Mouse (Mus musculus): ENCODE measurements at regions not wholly inside any gene's neighbourhood (a gene's known extent, or its start where the extent isn't known, plus 50 kb on each side); places are given as distances from the start of the nearest gene placed in this dataset.
"Not testable (repeated sequence)": the region's sequence is repeated elsewhere in the genome, so short reads cannot be mapped to it uniquely, and the experiment has no call there.

DNA sequence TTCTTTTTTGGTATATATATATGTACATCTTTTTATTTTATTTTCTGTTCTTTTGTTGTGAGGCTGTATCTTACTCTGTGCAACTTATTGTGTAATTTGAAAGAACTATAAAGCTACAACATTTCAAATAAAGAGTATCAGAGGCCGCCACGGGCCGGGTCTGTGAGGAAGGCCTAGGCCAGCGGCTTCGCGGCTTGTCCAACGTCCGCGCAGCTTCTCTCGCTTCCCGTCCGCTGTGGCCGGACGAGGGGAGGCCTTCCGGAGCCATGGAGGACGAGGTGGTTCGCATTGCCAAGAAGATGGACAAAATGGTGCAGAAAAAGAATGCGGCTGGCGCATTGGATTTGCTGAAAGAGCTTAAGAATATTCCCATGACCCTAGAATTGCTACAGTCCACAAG lies 167.4 kb downstream of the Kif21a start:
- 97% methylated on average over 19 of the region's 19 CpGs for WGBS
- not testable (repeated sequence) for H3K36me3 ChIP-seq; H3K4me1 ChIP-seq; H3K9me3 ChIP-seq; H3K4me2 ChIP-seq (replicated peaks); H3K4me3 ChIP-seq; H3K27ac ChIP-seq; ATAC-seq (ENCODE audit: low FRiP score, low read depth); H3K27me3 ChIP-seq (replicated peaks); H3K9ac ChIP-seq

DNA sequence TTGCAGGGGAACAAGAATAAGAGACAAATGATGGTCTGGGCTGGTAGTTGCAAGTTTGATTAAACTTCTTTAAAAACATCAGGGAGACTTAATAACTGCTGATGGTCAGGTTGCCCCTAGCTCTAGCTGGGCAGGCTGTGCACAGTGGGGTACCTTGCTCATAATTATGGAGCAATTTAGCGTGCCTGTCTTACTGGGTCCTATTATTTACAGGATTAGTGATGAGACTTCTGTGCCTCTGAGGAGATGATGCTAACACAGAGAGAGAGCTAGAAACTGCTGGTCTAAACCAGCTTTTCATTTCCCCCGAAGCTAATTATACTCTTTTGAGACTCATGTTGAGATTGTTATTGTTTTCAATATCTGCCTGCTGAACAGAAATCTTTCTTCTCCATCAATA lies 180.3 kb downstream of the Kif21a start:
- H3K27me3 ChIP-seq (replicated peaks), result no peaks in the 10 kb centered on the region
- no peak overlapping the region for H3K4me2 ChIP-seq (replicated peaks)
- WGBS, result 59% methylated on average over 2 of the region's 2 CpGs
- ATAC-seq (ENCODE audit: low FRiP score, low read depth), result no peak
- H3K36me3 ChIP-seq, result no peaks in the 10 kb centered on the region
- H3K27ac ChIP-seq, result no peak overlapping the region
- no peaks in the 10 kb centered on the region for H3K4me1 ChIP-seq
- H3K4me3 ChIP-seq, result no peak overlapping the region
- H3K9me3 ChIP-seq, result no peaks in the 10 kb centered on the region
- H3K9ac ChIP-seq, result no peak overlapping the region

DNA sequence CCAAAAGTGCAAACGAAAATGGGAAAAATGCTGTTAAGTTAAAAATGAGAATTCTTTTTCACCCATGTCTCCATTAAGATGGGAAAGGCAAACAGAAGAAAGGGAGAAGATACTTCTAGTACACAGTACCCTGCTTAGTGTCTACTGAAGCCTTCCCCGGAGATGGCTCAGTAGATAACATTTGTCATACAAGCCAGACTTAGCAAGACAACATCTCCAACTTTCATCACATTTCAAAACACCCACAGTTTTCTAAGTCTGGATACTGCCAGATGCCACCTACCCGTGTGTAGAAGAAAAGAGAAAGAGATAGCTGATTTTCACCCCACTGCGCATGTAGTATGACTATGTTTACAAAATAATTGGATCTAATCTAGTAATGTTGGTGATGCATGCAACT lies 174.5 kb upstream of the Cpne8 start:
- not testable (repeated sequence) for H3K9ac ChIP-seq; H3K4me2 ChIP-seq (replicated peaks); H3K27ac ChIP-seq; H3K4me1 ChIP-seq; ATAC-seq (ENCODE audit: low FRiP score, low read depth); H3K36me3 ChIP-seq; H3K4me3 ChIP-seq; H3K27me3 ChIP-seq (replicated peaks); H3K9me3 ChIP-seq
- WGBS, result 97% methylated on average over 1 of the region's 4 CpGs

DNA sequence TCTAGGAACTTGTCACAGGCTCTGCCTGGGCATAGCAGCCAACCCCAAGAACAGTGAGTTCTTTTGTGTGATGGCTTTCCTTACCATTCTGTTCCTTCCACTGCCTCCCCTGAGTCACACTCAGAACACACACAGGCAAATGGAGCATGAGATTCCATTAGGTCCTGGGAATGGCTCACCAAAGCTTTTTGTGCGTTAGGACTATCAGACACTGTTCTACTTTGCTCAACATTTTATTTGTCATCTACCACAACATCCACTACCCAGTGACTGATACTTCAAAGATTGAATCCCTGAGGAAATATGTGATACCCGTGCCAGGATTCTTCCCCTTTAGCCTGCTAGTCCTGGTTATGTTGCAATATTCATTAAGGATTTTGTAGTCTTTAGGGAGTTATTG lies 172.8 kb upstream of the Cpne8 start:
- 90% methylated on average over 2 of the region's 2 CpGs for WGBS
- no peaks in the 10 kb centered on the region for H3K9me3 ChIP-seq
- H3K4me3 ChIP-seq, result no peak overlapping the region
- H3K27me3 ChIP-seq (replicated peaks), result no peaks in the 10 kb centered on the region
- no peaks in the 10 kb centered on the region for H3K4me1 ChIP-seq
- H3K27ac ChIP-seq, result no peak overlapping the region
- H3K36me3 ChIP-seq, result no peaks in the 10 kb centered on the region
- no peak overlapping the region for H3K9ac ChIP-seq
- no peak overlapping the region for H3K4me2 ChIP-seq (replicated peaks)
- no peak for ATAC-seq (ENCODE audit: low FRiP score, low read depth)

DNA sequence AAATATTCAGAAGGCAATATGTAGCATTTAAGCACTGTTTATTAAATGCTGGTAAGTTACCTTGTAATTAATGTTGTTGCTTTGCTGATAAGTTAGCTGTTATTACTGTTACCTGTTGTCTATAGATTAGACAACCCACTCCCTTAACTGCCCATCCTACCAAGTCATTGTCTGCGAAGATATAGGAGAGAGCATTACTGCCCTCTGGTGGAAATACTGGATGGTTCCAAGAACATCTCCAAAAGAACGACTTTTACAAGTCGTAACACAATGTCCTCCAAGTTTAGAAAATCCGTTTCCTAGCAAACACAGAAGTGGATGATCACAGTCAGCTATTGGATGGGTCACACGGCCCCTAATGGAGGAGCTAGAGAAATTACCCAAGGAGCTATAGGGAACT lies 162.2 kb upstream of the Cpne8 start:
- H3K4me3 ChIP-seq, result no peak overlapping the region
- no peak for ATAC-seq (ENCODE audit: low FRiP score, low read depth)

DNA sequence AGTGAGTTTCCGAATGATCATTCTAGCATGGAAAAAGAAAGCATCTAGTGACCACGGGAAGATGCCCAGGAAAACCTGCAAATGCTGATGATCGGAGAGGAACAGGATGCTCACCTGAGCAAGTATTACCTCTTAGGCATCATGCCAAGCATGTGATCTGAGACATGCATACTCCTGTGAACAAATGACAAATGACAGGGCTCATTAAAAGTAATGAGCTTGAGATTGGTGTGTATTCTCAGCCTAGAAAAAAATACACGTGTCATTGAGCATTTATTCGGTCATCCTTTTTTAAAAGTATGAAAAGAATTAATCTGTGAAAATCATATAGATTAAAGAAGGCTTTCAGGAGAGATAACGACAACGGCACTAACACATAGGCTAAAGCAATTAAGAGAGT lies 156.4 kb upstream of the Cpne8 start:
- WGBS, result 85% methylated on average over 7 of the region's 7 CpGs
- Histone ChIP-seq H3K9ac (no peak overlapping the region), H3K36me3 (no peaks in the 10 kb centered on the region), H3K4me2 (replicated peaks) (no peak overlapping the region), H3K27me3 (replicated peaks) (no peaks in the 10 kb centered on the region), H3K4me3 (no peak overlapping the region), H3K27ac (no peak overlapping the region), H3K4me1 (no peaks in the 10 kb centered on the region), H3K9me3 (peaks cover 7% of the 10 kb centered on the region; the same call in 1 of the 2 replicates)
- no peak for ATAC-seq (ENCODE audit: low FRiP score, low read depth)

More for the DNA sequence above, 162.2 kb upstream of the Cpne8 start:
- Histone ChIP-seq H3K36me3 (no peaks in the 10 kb centered on the region), H3K9ac (no peak overlapping the region), H3K9me3 (no peaks in the 10 kb centered on the region), H3K27ac (no peak overlapping the region), H3K27me3 (replicated peaks) (no peaks in the 10 kb centered on the region), H3K4me1 (no peaks in the 10 kb centered on the region), H3K4me2 (replicated peaks) (no peak overlapping the region)
- 30% methylated on average over 5 of the region's 5 CpGs for WGBS

DNA sequence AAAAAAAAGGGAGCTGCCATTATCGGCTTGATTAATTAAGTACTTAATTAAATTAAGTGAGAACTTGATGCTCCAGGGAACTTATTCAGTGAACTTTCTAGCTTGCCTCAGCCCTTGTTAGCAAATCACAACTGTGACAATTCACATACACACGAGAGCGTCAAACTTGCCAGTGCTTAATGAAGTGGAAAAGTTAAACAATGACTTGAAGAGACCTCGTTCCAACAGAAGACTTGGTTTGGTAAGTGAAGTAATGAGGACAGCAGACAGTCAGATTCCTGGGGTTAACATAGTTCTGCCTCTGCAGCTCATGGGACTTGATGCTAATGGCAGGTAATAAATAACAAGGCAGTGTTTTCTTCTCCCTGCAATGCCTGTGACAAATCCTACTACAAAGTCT lies 148.6 kb upstream of the Cpne8 start:
- peaks cover 7% of the 10 kb centered on the region; the same call in 1 of the 2 replicates for H3K9me3 ChIP-seq
- no peaks in the 10 kb centered on the region for H3K4me1 ChIP-seq
- H3K9ac ChIP-seq, result no peak overlapping the region
- no peak overlapping the region for H3K4me3 ChIP-seq
- no peaks in the 10 kb centered on the region for H3K27me3 ChIP-seq (replicated peaks)
- no peak overlapping the region for H3K4me2 ChIP-seq (replicated peaks)
- 5% methylated on average over 4 of the region's 4 CpGs for WGBS
- no peaks in the 10 kb centered on the region for H3K36me3 ChIP-seq
- H3K27ac ChIP-seq, result no peak overlapping the region
- ATAC-seq (ENCODE audit: low FRiP score, low read depth), result peak; percentile 89

DNA sequence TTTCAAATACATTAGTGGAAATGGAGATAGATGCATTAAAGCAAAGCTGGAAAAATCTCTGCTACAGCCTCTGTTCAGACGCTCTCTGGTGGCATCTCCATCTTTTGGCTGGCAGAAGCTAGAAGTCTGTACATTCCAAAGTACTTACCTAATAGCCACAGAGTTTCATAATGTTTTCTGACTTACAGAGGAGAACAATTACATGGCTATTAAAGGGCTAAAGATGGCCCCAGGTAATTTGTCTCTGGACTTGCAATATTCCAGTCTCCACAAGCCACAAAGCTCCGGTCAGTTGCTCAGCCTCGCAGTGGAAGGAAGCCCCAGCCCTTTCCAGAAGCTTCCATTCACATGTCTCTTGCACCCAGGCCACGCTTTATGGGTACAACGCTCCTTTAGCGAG lies 143.1 kb upstream of the Cpne8 start:
- Histone ChIP-seq H3K36me3 (no peaks in the 10 kb centered on the region), H3K27me3 (replicated peaks) (no peaks in the 10 kb centered on the region), H3K9me3 (no peaks in the 10 kb centered on the region), H3K27ac (no peak overlapping the region), H3K4me3 (no peak overlapping the region), H3K9ac (no peak overlapping the region), H3K4me1 (peaks cover 10% of the 10 kb centered on the region; the same call in 1 of the 2 replicates), H3K4me2 (replicated peaks) (no peak overlapping the region)
- ATAC-seq (ENCODE audit: low FRiP score, low read depth), result no peak
- WGBS, result 91% methylated on average over 6 of the region's 6 CpGs

DNA sequence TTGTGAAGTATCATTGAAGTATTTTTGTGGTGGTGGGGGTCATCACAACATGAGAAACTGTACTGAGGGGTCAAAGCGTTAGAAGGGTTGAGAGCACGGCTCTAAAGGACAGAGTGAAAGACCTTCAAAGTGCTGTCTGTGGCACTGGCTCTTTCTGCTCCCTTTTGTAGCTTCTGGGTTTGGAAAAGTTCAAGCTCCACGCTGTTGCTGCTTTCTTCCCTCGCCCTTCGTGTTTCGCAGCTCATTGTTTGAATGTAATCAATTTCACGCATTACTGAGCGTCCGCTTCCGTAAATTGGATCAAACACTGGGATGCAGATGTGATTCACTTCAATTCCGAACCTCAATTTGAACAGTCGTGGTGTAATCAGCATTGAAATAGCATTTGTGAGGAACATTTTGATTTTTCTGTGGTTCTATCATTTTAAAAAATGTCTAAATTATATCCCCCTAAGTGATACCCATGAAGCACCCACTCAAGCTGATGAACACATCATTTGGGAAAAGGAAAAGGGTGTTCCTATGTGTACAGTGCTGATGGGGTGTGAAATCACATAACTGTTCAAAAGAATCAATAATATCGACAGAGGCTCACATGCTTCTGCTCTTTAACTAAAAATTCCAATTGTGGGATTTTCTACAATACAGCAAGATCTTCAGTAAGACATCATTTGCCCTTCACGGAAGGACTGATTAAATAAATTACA lies 140.9 kb upstream of the Cpne8 start:
- H3K27ac ChIP-seq, result no peak overlapping the region
- no peaks in the 10 kb centered on the region for H3K36me3 ChIP-seq
- 28% methylated on average over 14 of the region's 14 CpGs for WGBS
- 0 out of 2 replicates have a peak overlapping the region, but pooled peaks have one; percentile 31 for H3K4me2 ChIP-seq (replicated peaks)
- H3K4me1 ChIP-seq, result peaks cover 10% of the 10 kb centered on the region; the same call in 1 of the 2 replicates
- H3K9ac ChIP-seq, result no peak overlapping the region
- ATAC-seq (ENCODE audit: low FRiP score, low read depth), result peak; percentile 58; the same call in 1 of the 2 replicates
- no peaks in the 10 kb centered on the region for H3K27me3 ChIP-seq (replicated peaks)
- no peaks in the 10 kb centered on the region for H3K9me3 ChIP-seq
- no peak overlapping the region for H3K4me3 ChIP-seq

DNA sequence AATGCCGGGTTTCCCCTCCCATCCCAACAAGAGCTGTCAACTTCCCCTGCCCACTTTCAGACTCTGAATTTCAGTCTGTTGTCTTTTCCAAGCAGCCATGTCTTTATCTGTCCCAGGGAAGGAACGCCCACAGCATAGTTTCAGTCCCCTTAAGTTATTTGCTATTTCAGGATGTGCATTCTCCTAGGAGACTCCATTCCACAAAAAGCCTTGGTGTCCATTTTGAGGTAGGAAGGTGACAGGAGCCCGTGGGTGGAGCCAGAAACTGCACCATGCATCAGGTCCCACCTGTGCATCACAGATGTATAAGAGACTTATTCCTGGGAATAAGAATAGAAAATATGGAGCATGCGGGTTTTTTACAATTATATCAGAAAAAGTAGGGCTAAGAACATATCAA lies 138.9 kb upstream of the Cpne8 start:
- Histone ChIP-seq H3K4me1 (peaks cover 10% of the 10 kb centered on the region; the same call in 1 of the 2 replicates), H3K9ac (no peak overlapping the region), H3K27me3 (replicated peaks) (no peaks in the 10 kb centered on the region), H3K4me2 (replicated peaks) (no peak overlapping the region), H3K4me3 (no peak overlapping the region), H3K9me3 (no peaks in the 10 kb centered on the region), H3K36me3 (no peaks in the 10 kb centered on the region), H3K27ac (no peak overlapping the region)
- ATAC-seq (ENCODE audit: low FRiP score, low read depth), result no peak
- 85% methylated on average over 4 of the region's 4 CpGs for WGBS

DNA sequence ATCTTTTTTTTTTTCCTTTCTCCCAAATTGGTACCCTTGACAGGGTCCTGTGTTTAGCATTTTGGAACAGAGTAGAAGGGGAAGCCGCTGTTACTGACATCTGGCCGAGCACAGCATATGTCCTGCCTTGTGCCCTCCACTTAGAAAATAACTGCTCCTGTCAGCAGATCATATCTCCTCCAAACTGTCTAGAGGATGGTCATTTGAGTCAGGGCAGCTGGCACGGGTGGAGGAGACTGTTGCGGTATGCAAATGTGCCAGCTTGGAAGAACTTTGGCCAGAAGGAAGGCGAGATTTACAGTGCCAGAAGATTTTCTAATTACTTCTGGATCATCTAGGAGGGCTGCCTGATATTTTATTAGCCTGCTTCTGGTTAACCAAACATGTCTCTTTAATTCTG lies 134.7 kb upstream of the Cpne8 start:
- ATAC-seq (ENCODE audit: low FRiP score, low read depth), result no peak
- no peak overlapping the region for H3K4me2 ChIP-seq (replicated peaks)
- H3K9ac ChIP-seq, result no peak overlapping the region
- H3K36me3 ChIP-seq, result no peaks in the 10 kb centered on the region
- no peaks in the 10 kb centered on the region for H3K9me3 ChIP-seq
- no peaks in the 10 kb centered on the region for H3K4me1 ChIP-seq
- 66% methylated on average over 5 of the region's 5 CpGs for WGBS
- no peak overlapping the region for H3K4me3 ChIP-seq
- no peaks in the 10 kb centered on the region for H3K27me3 ChIP-seq (replicated peaks)
- no peak overlapping the region for H3K27ac ChIP-seq

DNA sequence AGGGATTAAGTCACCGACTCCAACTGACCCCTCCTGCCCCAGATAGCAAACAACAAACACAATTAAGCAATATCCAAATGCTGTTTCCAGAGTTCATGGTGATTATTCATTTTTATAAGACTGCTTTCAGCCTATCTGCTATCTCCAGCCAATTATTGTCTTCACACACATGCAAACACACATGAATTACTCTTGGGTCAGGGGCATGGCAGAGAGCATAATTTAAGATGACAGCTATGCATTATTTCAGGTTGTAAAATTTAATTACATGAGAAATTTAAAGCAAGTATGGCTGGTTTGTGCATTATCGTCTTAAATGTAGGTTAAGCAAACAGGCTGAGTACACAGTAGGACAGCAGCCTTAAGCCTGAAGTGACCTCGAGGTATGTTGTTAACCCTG lies 131.1 kb upstream of the Cpne8 start:
- no peak overlapping the region for H3K9ac ChIP-seq
- WGBS, result 49% methylated on average over 3 of the region's 3 CpGs
- no peak overlapping the region for H3K4me2 ChIP-seq (replicated peaks)
- H3K9me3 ChIP-seq, result no peaks in the 10 kb centered on the region
- no peak overlapping the region for H3K4me3 ChIP-seq
- H3K27ac ChIP-seq, result no peak overlapping the region
- ATAC-seq (ENCODE audit: low FRiP score, low read depth), result no peak
- no peaks in the 10 kb centered on the region for H3K4me1 ChIP-seq
- H3K36me3 ChIP-seq, result no peaks in the 10 kb centered on the region
- H3K27me3 ChIP-seq (replicated peaks), result no peaks in the 10 kb centered on the region

DNA sequence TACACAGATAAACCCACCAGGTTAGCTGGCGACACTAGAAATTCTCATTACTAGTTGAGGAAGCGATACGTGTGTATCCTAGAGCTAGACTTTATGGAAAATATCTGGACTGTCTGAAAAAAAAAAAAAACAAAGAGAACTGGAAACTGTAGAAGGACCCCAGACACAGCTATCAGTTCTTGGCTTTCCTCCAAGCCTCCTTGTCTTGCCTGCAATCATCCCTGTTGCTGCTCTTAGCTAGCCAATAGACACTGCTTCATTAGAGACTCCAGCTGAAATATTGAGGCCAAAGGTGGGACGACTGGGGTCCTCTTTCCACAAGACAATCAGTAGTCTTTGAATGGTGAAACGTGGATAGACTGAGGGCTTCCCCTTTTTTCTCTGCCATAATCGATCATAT lies 129.0 kb upstream of the Cpne8 start:
- H3K4me3 ChIP-seq, result no peak overlapping the region
- no peak overlapping the region for H3K4me2 ChIP-seq (replicated peaks)
- no peaks in the 10 kb centered on the region for H3K27me3 ChIP-seq (replicated peaks)
- 82% methylated on average over 6 of the region's 6 CpGs for WGBS
- H3K4me1 ChIP-seq, result no peaks in the 10 kb centered on the region
- no peak overlapping the region for H3K27ac ChIP-seq
- no peaks in the 10 kb centered on the region for H3K36me3 ChIP-seq
- H3K9me3 ChIP-seq, result no peaks in the 10 kb centered on the region
- H3K9ac ChIP-seq, result no peak overlapping the region
- ATAC-seq (ENCODE audit: low FRiP score, low read depth), result no peak

Measured in neural tube, embryonic 12.5 days (tissue).